Mouse (Mus musculus) neural tube, embryonic 12.5 days (tissue): ENCODE measurements around the gene Hils1. TPM values are rescaled to one million over a fixed set of nuclear protein-coding genes. Genes with fewer than 3 reads are reported as not detected.

Experiments
- ATAC-seq: fragments of 200-750 bp; cut with Nextera tagmentation; 2 replicates; pipeline ENCODE4 v1.8.0; 2017; ENCODE audit warnings: low read depth, mild to moderate bottlenecking, moderate TSS enrichment, moderate library complexity; ENCODE audit not compliant: low FRiP score
- H3K27ac ChIP-seq: fragments of 300-500 bp; sonication (generic); 2 replicates; pipeline ENCODE4 v1.5.1; 2016
- H3K27me3 ChIP-seq: fragments of 300-500 bp; sonication (generic); replicated peaks from 2 replicates; pipeline ENCODE4 v1.6.1; 2016; ENCODE audit warnings: mild to moderate bottlenecking
- H3K36me3 ChIP-seq: fragments of 300-500 bp; sonication (generic); 2 replicates; pipeline ENCODE4 v1.6.1; 2016; ENCODE audit warnings: mild to moderate bottlenecking
- H3K4me1 ChIP-seq: fragments of 300-500 bp; sonication (generic); 2 replicates; pipeline ENCODE4 v1.6.1; 2016
- H3K4me2 ChIP-seq: fragments of 300-500 bp; sonication (generic); replicated peaks from 2 replicates; pipeline ENCODE4 v1.6.1; 2016; ENCODE audit warnings: mild to moderate bottlenecking
- H3K4me3 ChIP-seq: fragments of 300-500 bp; sonication (generic); 2 replicates; pipeline ENCODE4 v1.5.1; 2016
- H3K9ac ChIP-seq: fragments of 300-500 bp; sonication (generic); 2 replicates; pipeline ENCODE4 v1.6.1; 2016; ENCODE audit warnings: mild to moderate bottlenecking
- H3K9me3 ChIP-seq: fragments of 300-500 bp; sonication (generic); 2 replicates; pipeline ENCODE4 v1.6.1; 2016; ENCODE audit warnings: mild to moderate bottlenecking
- WGBS: fragments of 180-500 bp; shearing (Covaris S2); methylation state at CpG from one replicate; pipeline ENCODE4 v1.1.7; 2016; 5-methylcytosine and 5-hydroxymethylcytosine counted together
- polyA plus RNA-seq: library from polyadenylated mRNA; unstranded; fragments of >200 nt; fragmentation: Nextera tagmentation; extraction: Ambion mirVana; gene quantifications from 2 replicates; pipeline ENCODE4 v1.2.1, GENCODE M21; 2016

The Hils1 gene
- polyA plus RNA-seq, result not detected in 2 replicates

DNA sequence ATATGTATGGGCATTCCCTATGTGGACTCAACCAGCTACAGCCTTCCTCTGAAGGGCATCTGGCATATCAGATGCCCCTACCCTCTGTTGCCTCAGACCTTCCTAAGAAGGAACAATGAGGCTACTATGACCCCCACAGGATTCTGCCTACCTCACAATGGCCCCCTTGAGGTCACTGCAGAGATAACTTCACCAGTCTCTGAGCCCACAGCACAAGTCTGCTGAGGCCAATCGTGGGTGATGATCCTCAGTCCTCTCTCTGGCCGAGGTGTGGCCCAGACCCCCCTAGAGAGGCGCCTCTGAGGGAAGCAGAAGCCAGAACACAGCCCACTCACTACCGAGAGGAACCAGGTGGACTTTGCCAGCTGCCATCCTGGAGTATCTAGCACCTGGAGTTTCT lies at the start of gene Hils1:
TSS of gene Hils1 (plus strand) at position 175 of the 400 bp plus-strand sequence.
- Histone ChIP-seq H3K9ac (no peak within 1 kb of the TSS), H3K27me3 (no peaks in the 10 kb centered on the region; the same call in 1 of the 2 replicates), H3K4me2 (no peak within 1 kb of the TSS), H3K9me3 (no peaks in the 10 kb centered on the region), H3K27ac (no peak within 1 kb of the TSS), H3K36me3 (no peaks in the 10 kb centered on the region), H3K4me1 (peaks cover 5% of the 10 kb centered on the region), H3K4me3 (no peak within 1 kb of the TSS)
- WGBS, result 60% methylated on average over 4 of the region's 4 CpGs
- ATAC-seq, result no peak

GRCm38 (mm10) chr11:94917717-94918116 lies 49.7 kb upstream of the Hils1 start:
- Histone ChIP-seq H3K4me2 (no peak overlapping the region), H3K4me3 (no peak overlapping the region), H3K27ac (no peak overlapping the region), H3K4me1 (peaks cover 5% of the 10 kb centered on the region; the same call in 1 of the 2 replicates), H3K36me3 (no peaks in the 10 kb centered on the region), H3K27me3 (no peaks in the 10 kb centered on the region), H3K9me3 (no peaks in the 10 kb centered on the region), H3K9ac (no peak overlapping the region)
- ATAC-seq, result no peak
- 79% methylated on average over 6 of the region's 6 CpGs for WGBS

DNA sequence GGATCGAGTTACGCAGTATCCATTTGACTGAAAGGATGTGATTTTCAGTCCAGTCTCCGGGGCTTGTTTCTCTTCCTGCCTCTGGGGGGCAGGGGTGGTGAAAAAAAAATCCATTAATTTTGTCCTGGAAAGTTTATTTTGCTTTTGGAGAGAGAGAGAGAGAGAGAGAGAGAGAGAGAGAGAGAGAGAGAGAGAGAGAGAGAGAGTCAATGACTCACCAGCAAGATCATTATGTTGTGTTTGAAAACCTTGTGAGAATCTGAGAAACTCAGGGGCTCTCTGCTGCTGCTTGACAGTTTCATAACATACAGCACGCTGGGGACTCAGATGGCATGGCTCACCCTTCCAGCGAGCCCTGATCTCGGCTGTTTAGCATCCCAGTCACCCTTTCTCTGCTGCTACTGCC lies 46.4 kb upstream of the Hils1 start:
- Histone ChIP-seq H3K27me3 (no peaks in the 10 kb centered on the region), H3K4me1 (no peaks in the 10 kb centered on the region), H3K9ac (no peak overlapping the region), H3K4me3 (no peak overlapping the region), H3K36me3 (no peaks in the 10 kb centered on the region), H3K9me3 (no peaks in the 10 kb centered on the region), H3K27ac (no peak overlapping the region), H3K4me2 (no peak overlapping the region)
- no peak for ATAC-seq
- WGBS, result 57% methylated on average over 6 of the region's 6 CpGs

- peaks cover 20% of the 10 kb centered on the region for H3K4me1 ChIP-seq
- no peak for ATAC-seq
- WGBS, result 92% methylated on average over 4 of the region's 4 CpGs
Measured at GRCm38 (mm10) chr11:94924977-94925376, 42.4 kb upstream of the Hils1 start.

DNA sequence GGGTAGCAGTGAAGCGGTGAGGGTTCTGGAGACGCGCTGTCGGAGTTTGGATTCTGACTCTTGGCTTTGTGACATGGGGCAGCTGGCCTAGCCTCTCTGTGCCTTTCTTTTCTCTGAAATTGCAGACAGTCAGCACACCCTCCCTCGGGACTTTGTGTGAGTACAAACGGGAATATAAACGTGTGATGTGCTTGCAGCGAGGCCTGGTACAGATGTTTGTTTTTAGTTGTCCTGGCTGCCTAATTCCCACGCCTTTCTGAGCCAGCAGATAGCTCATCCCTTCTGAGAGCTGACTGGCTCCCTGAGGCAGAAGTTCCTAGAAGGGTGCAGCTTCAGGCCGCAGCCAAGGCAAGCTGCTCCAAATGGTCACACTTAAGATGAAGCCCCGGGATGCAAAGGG lies 41.0 kb upstream of the Hils1 start:
- no peak for ATAC-seq
- H3K27ac ChIP-seq, result no peak overlapping the region
- no peak overlapping the region for H3K9ac ChIP-seq
- peaks cover 3% of the 10 kb centered on the region for H3K27me3 ChIP-seq
- 69% methylated on average over 11 of the region's 11 CpGs for WGBS
- no peak overlapping the region for H3K4me3 ChIP-seq
- H3K4me2 ChIP-seq, result no peak overlapping the region
- peaks cover 20% of the 10 kb centered on the region for H3K4me1 ChIP-seq
- H3K9me3 ChIP-seq, result no peaks in the 10 kb centered on the region
- H3K36me3 ChIP-seq, result no peaks in the 10 kb centered on the region

More at GRCm38 (mm10) chr11:94924977-94925376, 42.4 kb upstream of the Hils1 start:
- Histone ChIP-seq H3K9me3 (no peaks in the 10 kb centered on the region), H3K27ac (no peak overlapping the region), H3K9ac (no peak overlapping the region), H3K36me3 (no peaks in the 10 kb centered on the region), H3K4me2 (no peak overlapping the region), H3K4me3 (no peak overlapping the region), H3K27me3 (no peaks in the 10 kb centered on the region; the same call in 1 of the 2 replicates)

DNA sequence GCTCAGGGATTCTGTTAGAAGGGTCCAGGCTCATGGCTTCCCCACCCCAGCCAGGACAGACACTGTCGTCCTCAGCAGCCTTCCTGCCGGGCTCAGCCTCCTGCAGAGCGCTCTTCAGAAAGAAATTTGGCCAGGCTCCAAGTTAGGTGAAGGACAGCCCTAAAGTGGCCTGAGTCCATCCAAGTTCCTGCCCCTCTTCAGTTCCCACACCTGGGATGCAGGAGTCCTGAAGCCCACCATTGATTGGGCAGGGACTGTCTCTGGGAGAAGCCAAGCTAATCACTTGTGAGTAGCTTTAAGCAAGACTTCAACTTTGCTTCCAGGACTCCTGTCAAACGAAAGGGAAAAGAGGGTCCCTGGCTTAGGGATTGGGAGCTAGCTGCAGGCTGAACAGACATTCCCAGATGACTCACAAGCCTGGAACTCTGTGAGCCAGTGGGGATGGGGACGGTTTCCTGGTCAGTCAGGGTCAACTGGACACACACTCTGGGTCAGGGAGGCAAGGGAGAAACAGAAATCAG lies 39.6 kb upstream of the Hils1 start:
- Histone ChIP-seq H3K4me3 (no peak overlapping the region), H3K4me1 (peaks cover 22% of the 10 kb centered on the region), H3K9me3 (no peaks in the 10 kb centered on the region), H3K27me3 (peaks cover 10% of the 10 kb centered on the region), H3K27ac (no peak overlapping the region), H3K9ac (no peak overlapping the region), H3K4me2 (no peak overlapping the region), H3K36me3 (no peaks in the 10 kb centered on the region)
- no peak for ATAC-seq
- 25% methylated on average over 5 of the region's 5 CpGs for WGBS

DNA sequence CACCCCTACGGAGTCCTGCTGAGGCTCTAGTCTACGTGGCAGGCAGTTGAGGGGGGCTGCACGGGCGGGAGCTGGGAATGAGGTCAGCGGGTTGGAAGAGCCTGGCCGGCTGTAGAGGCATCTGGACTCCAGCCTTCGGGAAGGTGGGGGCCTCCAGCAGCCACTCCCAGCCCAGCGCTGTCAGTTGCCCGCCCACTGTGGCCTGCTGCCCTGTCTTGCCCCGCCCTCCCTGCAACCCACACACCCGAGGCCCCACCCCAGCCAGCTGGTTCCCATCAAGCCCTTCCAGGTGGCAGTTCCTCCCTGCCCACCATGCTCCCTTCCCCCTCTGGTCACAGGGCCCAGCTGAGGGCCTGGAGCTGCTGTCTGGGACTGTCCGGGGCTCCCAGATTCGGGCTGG lies 38.6 kb upstream of the Hils1 start:
- no peaks in the 10 kb centered on the region for H3K36me3 ChIP-seq
- peaks cover 22% of the 10 kb centered on the region for H3K4me1 ChIP-seq
- ATAC-seq, result peak; percentile 80
- H3K4me2 ChIP-seq, result peak overlapping the region; percentile 42
- no peak overlapping the region for H3K4me3 ChIP-seq
- H3K9me3 ChIP-seq, result no peaks in the 10 kb centered on the region
- 5% methylated on average over 13 of the region's 13 CpGs for WGBS
- no peak overlapping the region for H3K27ac ChIP-seq
- peaks cover 19% of the 10 kb centered on the region for H3K27me3 ChIP-seq
- 0 out of 2 replicates have a peak overlapping the region, but pooled peaks have one; percentile 9 for H3K9ac ChIP-seq

DNA sequence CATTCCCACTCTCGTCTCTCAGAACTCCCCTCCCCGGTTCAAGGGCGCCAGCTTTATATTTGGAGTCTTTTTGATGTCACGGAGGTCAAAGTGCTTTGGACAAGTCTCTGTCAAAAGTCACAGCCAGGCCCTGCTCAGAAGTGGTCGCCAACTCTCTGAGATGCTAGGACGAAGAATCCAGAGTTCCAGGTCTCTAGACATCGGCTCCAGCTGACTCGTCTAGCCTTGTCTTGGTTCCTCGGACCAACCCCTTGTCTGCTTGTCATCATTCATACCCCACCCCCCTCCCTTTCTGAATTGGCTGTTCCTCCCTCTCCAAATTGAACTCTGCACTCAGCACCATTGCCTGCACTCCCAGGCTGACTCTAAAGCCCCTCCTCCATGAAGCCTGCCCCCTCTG lies 37.8 kb upstream of the Hils1 start:
- peaks cover 22% of the 10 kb centered on the region for H3K4me1 ChIP-seq

DNA sequence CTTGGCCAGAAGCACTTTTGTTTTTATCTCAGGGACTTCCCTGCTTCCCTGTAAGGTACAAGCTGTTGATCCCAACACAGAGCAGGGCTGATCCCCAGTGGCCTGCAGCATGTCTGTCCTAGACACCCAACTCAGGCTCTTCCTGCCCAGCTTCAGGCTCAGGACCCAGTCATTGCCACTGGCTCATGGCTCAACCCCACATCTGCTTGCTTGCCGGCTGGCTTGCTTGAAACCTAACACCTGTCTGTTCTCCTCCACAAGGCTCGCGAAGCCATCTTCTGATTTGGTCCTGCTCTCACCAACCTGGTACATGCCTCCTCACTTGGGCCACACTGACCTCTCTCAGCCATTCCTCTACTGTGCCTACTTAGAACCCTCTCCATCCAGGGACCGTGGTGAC lies 37.2 kb upstream of the Hils1 start:
- Histone ChIP-seq H3K9ac (no peak overlapping the region), H3K4me1 (peaks cover 22% of the 10 kb centered on the region), H3K27me3 (peaks cover 31% of the 10 kb centered on the region), H3K4me3 (no peak overlapping the region), H3K9me3 (no peaks in the 10 kb centered on the region), H3K36me3 (no peaks in the 10 kb centered on the region), H3K4me2 (no peak overlapping the region), H3K27ac (no peak overlapping the region)
- 51% methylated on average over 4 of the region's 4 CpGs for WGBS
- no peak for ATAC-seq

More for the DNA sequence above, 37.8 kb upstream of the Hils1 start:
- no peaks in the 10 kb centered on the region for H3K9me3 ChIP-seq
- ATAC-seq, result no peak
- peaks cover 26% of the 10 kb centered on the region for H3K27me3 ChIP-seq
- no peak overlapping the region for H3K4me3 ChIP-seq
- no peak overlapping the region for H3K27ac ChIP-seq
- H3K36me3 ChIP-seq, result no peaks in the 10 kb centered on the region
- no peak overlapping the region for H3K4me2 ChIP-seq
- no peak overlapping the region for H3K9ac ChIP-seq
- WGBS, result 64% methylated on average over 9 of the region's 9 CpGs

GRCm38 (mm10) chr11:94933584-94933983 lies 33.8 kb upstream of the Hils1 start:
- H3K4me2 ChIP-seq, result no peak overlapping the region
- no peak for ATAC-seq
- no peak overlapping the region for H3K4me3 ChIP-seq
- no peaks in the 10 kb centered on the region for H3K36me3 ChIP-seq
- 15% methylated on average over 8 of the region's 8 CpGs for WGBS
- no peak overlapping the region for H3K9ac ChIP-seq
- peaks cover 21% of the 10 kb centered on the region for H3K4me1 ChIP-seq
- H3K9me3 ChIP-seq, result no peaks in the 10 kb centered on the region
- H3K27me3 ChIP-seq, result peaks cover 56% of the 10 kb centered on the region
- no peak overlapping the region for H3K27ac ChIP-seq

DNA sequence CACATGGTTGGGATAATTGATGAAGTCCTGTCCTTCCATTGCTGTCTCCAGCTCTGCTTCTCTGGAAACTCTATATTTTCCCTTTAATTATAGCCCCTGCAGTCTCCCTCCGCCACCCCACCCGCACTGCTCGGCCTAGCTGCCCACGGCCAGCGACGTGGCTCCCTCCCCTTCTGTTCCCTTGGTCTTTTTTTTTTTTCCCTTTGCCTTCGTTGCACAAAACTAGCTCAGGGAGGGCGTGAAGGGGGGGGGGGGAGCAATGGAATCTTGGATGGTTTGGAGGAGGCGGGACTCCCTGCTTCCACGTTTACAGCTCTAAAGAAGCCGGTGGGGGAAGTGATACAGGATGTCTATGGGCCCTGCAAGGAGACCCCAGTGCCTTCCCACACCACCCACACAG lies 32.9 kb upstream of the Hils1 start:
- Histone ChIP-seq H3K27me3 (peaks cover 58% of the 10 kb centered on the region), H3K4me1 (peaks cover 13% of the 10 kb centered on the region), H3K36me3 (no peaks in the 10 kb centered on the region), H3K9me3 (no peaks in the 10 kb centered on the region), H3K27ac (no peak overlapping the region), H3K4me3 (no peak overlapping the region), H3K9ac (no peak overlapping the region), H3K4me2 (no peak overlapping the region)
- no peak for ATAC-seq
- 20% methylated on average over 11 of the region's 11 CpGs for WGBS

GRCm38 (mm10) chr11:94936045-94936444 lies 31.3 kb upstream of the Hils1 start, which contains the start of gene Col1a1:
Gene Col1a1, plus strand, starts transcription at chr11:94936224.
- H3K4me2 ChIP-seq, result peak within 1 kb of the TSS; percentile 61
- H3K36me3 ChIP-seq, result no peaks in the 10 kb centered on the region
- peaks cover 59% of the 10 kb centered on the region for H3K27me3 ChIP-seq
- 9% methylated on average over 19 of the region's 19 CpGs for WGBS
- peak within 1 kb of the TSS; percentile 23 for H3K4me3 ChIP-seq
- peaks cover 13% of the 10 kb centered on the region for H3K4me1 ChIP-seq
- H3K9me3 ChIP-seq, result no peaks in the 10 kb centered on the region
- ATAC-seq, result no peak
- H3K27ac ChIP-seq, result no peak within 1 kb of the TSS
- 0 out of 2 replicates have a peak within 1 kb of the TSS, but pooled peaks have one; percentile 1 for H3K9ac ChIP-seq

- Histone ChIP-seq H3K4me1 (peaks cover 13% of the 10 kb centered on the region), H3K9ac (no peak overlapping the region), H3K36me3 (no peaks in the 10 kb centered on the region), H3K4me3 (peak overlapping the region; percentile 23), H3K27ac (no peak overlapping the region), H3K9me3 (no peaks in the 10 kb centered on the region), H3K4me2 (peak overlapping the region; percentile 61), H3K27me3 (peaks cover 56% of the 10 kb centered on the region)
- ATAC-seq, result peak; percentile 80
- WGBS, result under 1% methylated on average over 17 of the region's 17 CpGs
Measured at GRCm38 (mm10) chr11:94936851-94937295, 30.5 kb upstream of the Hils1 start.
